Mouse (Mus musculus): ENCODE measurements at regions not wholly inside any gene's neighbourhood (a gene's known extent, or its start where the extent isn't known, plus 50 kb on each side); places are given as distances from the start of the nearest gene placed in this dataset.

- TF ChIP-seq CTCF (IDR thresholded peaks at IDR 0.05; ENCODE audit: low read depth, low read length) (no peak), POLR2A (IDR thresholded peaks at IDR 0.05; ENCODE audit: extremely low read depth, insufficient read depth, low read length) (no peak)
Observed at GRCm38 (mm10) chr3:18705165-18705564, 757.0 kb downstream of the Cypt12 start.
